Mouse (Mus musculus): ENCODE results near the gene Sdccag8.
"Not testable (repeated sequence)": the region's sequence is repeated elsewhere in the genome, so short reads cannot be mapped to it uniquely, and the experiment has no call there.

Sdccag8 gene

GRCm38 (mm10) chr1:176877756-176878155 lies 63.3 kb downstream of the Sdccag8 start:
- peak; percentile 67 for DNase-seq (ENCODE audit: low spot score)

GRCm38 (mm10) chr1:176879005-176879404 lies 64.5 kb downstream of the Sdccag8 start:
- DNase-seq (ENCODE audit: low spot score), result peak; percentile 68

- no peak for DNase-seq (ENCODE audit: low spot score)
Observed at GRCm38 (mm10) chr1:176879614-176880013, 65.2 kb downstream of the Sdccag8 start.

- no peak for DNase-seq (ENCODE audit: low spot score)
Observed at GRCm38 (mm10) chr1:176880101-176880500, 65.6 kb downstream of the Sdccag8 start.

GRCm38 (mm10) chr1:176880943-176881342 lies 66.5 kb downstream of the Sdccag8 start:
- no peak for DNase-seq (ENCODE audit: low spot score)

GRCm38 (mm10) chr1:176885207-176885933 lies 70.9 kb downstream of the Sdccag8 start:
- no peak for DNase-seq (ENCODE audit: low spot score)

GRCm38 (mm10) chr1:176886002-176886401 lies 71.5 kb downstream of the Sdccag8 start:
- no peak for DNase-seq (ENCODE audit: low spot score)

GRCm38 (mm10) chr1:176903741-176904140 lies 89.3 kb downstream of the Sdccag8 start:
- DNase-seq (ENCODE audit: low spot score), result no peak

- DNase-seq (ENCODE audit: low spot score), result no peak
Observed at GRCm38 (mm10) chr1:176915946-176916345, 101.5 kb downstream of the Sdccag8 start.

- DNase-seq (ENCODE audit: low spot score), result peak; percentile 33
Observed at GRCm38 (mm10) chr1:176919486-176919885, 105.0 kb downstream of the Sdccag8 start.

GRCm38 (mm10) chr1:176922842-176923241 lies 108.4 kb downstream of the Sdccag8 start:
- no peak for DNase-seq (ENCODE audit: low spot score)

- DNase-seq (ENCODE audit: low spot score), result no peak
Observed at GRCm38 (mm10) chr1:176926009-176926408, 111.5 kb downstream of the Sdccag8 start.

- DNase-seq (ENCODE audit: low spot score), result peak; percentile 44
Observed at GRCm38 (mm10) chr1:176927312-176927711, 112.9 kb downstream of the Sdccag8 start.

- peak; percentile 55 for DNase-seq (ENCODE audit: low spot score)
Observed at GRCm38 (mm10) chr1:176929710-176930109, 115.2 kb downstream of the Sdccag8 start.

- DNase-seq (ENCODE audit: low spot score), result no peak
Observed at GRCm38 (mm10) chr1:176930574-176930973, 116.1 kb downstream of the Sdccag8 start.

- DNase-seq (ENCODE audit: low spot score), result no peak
Observed at GRCm38 (mm10) chr1:176930981-176931500, 116.6 kb downstream of the Sdccag8 start.

GRCm38 (mm10) chr1:176931511-176931910 lies 117.1 kb downstream of the Sdccag8 start:
- DNase-seq (ENCODE audit: low spot score), result no peak

- no peak for DNase-seq (ENCODE audit: low spot score)
Observed at GRCm38 (mm10) chr1:176932320-176932950, 118.0 kb downstream of the Sdccag8 start.

GRCm38 (mm10) chr1:176933319-176933718 lies 118.9 kb downstream of the Sdccag8 start:
- peak; percentile 82 for DNase-seq (ENCODE audit: low spot score)

- no peak for DNase-seq (ENCODE audit: low spot score)
Observed at GRCm38 (mm10) chr1:176934043-176934762, 119.7 kb downstream of the Sdccag8 start.

- DNase-seq (ENCODE audit: low spot score), result peak; percentile 35
Observed at GRCm38 (mm10) chr1:176939901-176940341, 125.5 kb downstream of the Sdccag8 start.

- DNase-seq (ENCODE audit: low spot score), result not testable (repeated sequence)
Observed at GRCm38 (mm10) chr1:176941286-176941990, 127.0 kb downstream of the Sdccag8 start.

Measured in layer of hippocampus, adult 11-12 months (tissue).